Comparison of ENCODE assay signal across 20 mouse cellular contexts in genomic region chr1:181928388-181928787, GRCm38 (mm10).
DNase-seq lines count a peak whose midpoint lies in the region; ATAC-seq and TF ChIP-seq lines count a peak whose summit lies in the region.
"Had no signal": no experiment of that assay in that cellular context is flagged by ENCODE, and none has a peak within 500 bp of the region (broad histone marks: within the 10 kb centered on the region; RNA-seq: fewer than 3 reads in every experiment).

No protein-coding gene starts in this region.

- no peaks in the 10 kb centered on the region for H3K4me1 ChIP-seq in forebrain, embryonic 10.5 days
- H3K4me1 ChIP-seq: embryonic facial prominence, embryonic 10.5 days; hindbrain, embryonic 12.5 days had no signal

- H3K27ac ChIP-seq in gastrocnemius, adult 2 months: 0 out of 2 replicates have a peak overlapping the region, but pooled peaks have one; percentile 21
- no peak overlapping the region for H3K27ac ChIP-seq in forebrain, embryonic 10.5 days
- H3K27ac ChIP-seq: embryonic facial prominence, embryonic 10.5 days; hindbrain, embryonic 12.5 days had no signal

- ATAC-seq in megakaryocyte, adult 5-6 weeks (ENCODE audit: poor library complexity, severe bottlenecking): peak; percentile 73
- ATAC-seq: forebrain, embryonic 14.5 days; hindbrain, embryonic 16.5 days had no signal

- 85% methylated on average over 5 of the region's 5 CpGs for whole genome bisulfite sequencing in forebrain, embryonic 10.5 days

- peaks cover 64% of the 10 kb centered on the region for H3K36me3 ChIP-seq in forebrain, embryonic 10.5 days (replicated peaks)
- H3K36me3 ChIP-seq: G1E had no signal

- no peaks in the 10 kb centered on the region for H3K9me3 ChIP-seq in forebrain, embryonic 10.5 days
- H3K9me3 ChIP-seq: embryonic facial prominence, embryonic 10.5 days; G1E; heart, embryonic 12.5 days; hindbrain, embryonic 12.5 days had no signal

- no peak for TF ChIP-seq CTCF in gastrocnemius, adult 2 months (IDR thresholded peaks at IDR 0.05)

- intact Hi-C loops in gastrocnemius, adult 2 months (cut with DNase I): no loop called here

- H3K4me3 ChIP-seq in gastrocnemius, adult 2 months: no peak overlapping the region
- H3K4me3 ChIP-seq in forebrain, embryonic 10.5 days: no peak overlapping the region
- H3K4me3 ChIP-seq: embryonic facial prominence, embryonic 10.5 days; heart, embryonic 12.5 days; hindbrain, embryonic 12.5 days had no signal

- H3K27me3 ChIP-seq in forebrain, embryonic 10.5 days (ENCODE audit: poor library complexity, severe bottlenecking): no peaks in the 10 kb centered on the region
- H3K27me3 ChIP-seq: heart, embryonic 12.5 days; hindbrain, embryonic 12.5 days had no signal

- no peak for DNase-seq in gastrocnemius, adult 2 months
- no peak for DNase-seq in gastrocnemius, adult 18-20 months (ENCODE audit: low spot score)
- peak; percentile 7 for DNase-seq in thymus, postnatal 0 days (ENCODE audit: low spot score)
- DNase-seq in thymus, postnatal 14 days: no peak
- no peak for DNase-seq in adrenal gland, postnatal 25 days
- no peak for DNase-seq in forebrain, embryonic 10.5 days (ENCODE audit: extremely low spot score, low spot score)
- no peak for DNase-seq in liver
- DNase-seq: adrenal gland, adult 8-10 months; cerebellum, adult 18-20 months; cerebellum, adult 9-11 months; cerebellum, postnatal 36 days; gastrocnemius, postnatal 10 days; heart, postnatal 36 days had no signal
